ENCODE assay signal across 21 mouse cellular contexts in genomic region chr4:27117978-27118377, GRCm38 (mm10).
DNase-seq lines count a peak whose midpoint lies in the region; ATAC-seq and TF ChIP-seq lines count a peak whose summit lies in the region.
"Had no signal": no experiment of that assay in that cellular context is flagged by ENCODE, and none has a peak within 500 bp of the region (broad histone marks: within the 10 kb centered on the region; RNA-seq: fewer than 3 reads in every experiment).

No protein-coding gene starts in this region.

- no peak overlapping the region for H3K27ac ChIP-seq in forebrain, embryonic 16.5 days (ENCODE audit: low read length)
- no peak overlapping the region for H3K27ac ChIP-seq in forebrain, embryonic 15.5 days (replicated peaks)
- no peak overlapping the region for H3K27ac ChIP-seq in kidney, postnatal 0 days
- H3K27ac ChIP-seq: embryonic facial prominence, embryonic 12.5 days; heart, embryonic 15.5 days; hindbrain, embryonic 14.5 days; stomach, postnatal 0 days had no signal

- peak; percentile 38; the same call in 1 of the 2 replicates for ATAC-seq in forebrain, embryonic 16.5 days
- no peak; the same call in 1 of the 2 replicates for ATAC-seq in forebrain, embryonic 15.5 days (replicated peaks)
- ATAC-seq in kidney, postnatal 0 days (replicated peaks; ENCODE audit: low FRiP score, low read depth) = no peak
- ATAC-seq: CD4-positive, CD25-positive, alpha-beta regulatory T cell, adult 4 months; inflammation-experienced regulatory T-cells, adult 6 months had no signal

- 61% methylated on average over 2 of the region's 2 CpGs for WGBS in forebrain, embryonic 16.5 days
- WGBS in forebrain, embryonic 15.5 days = 66% methylated on average over 2 of the region's 2 CpGs
- WGBS in kidney, postnatal 0 days = 46% methylated on average over 2 of the region's 2 CpGs

- no peaks in the 10 kb centered on the region for H3K9me3 ChIP-seq in forebrain, embryonic 16.5 days (ENCODE audit: control insufficient read depth, low read length)
- no peaks in the 10 kb centered on the region for H3K9me3 ChIP-seq in forebrain, embryonic 15.5 days
- no peaks in the 10 kb centered on the region for H3K9me3 ChIP-seq in kidney, postnatal 0 days (replicated peaks; ENCODE audit: low read length)
- H3K9me3 ChIP-seq: embryonic facial prominence, embryonic 12.5 days; heart, embryonic 15.5 days had no signal

- no peaks in the 10 kb centered on the region for H3K36me3 ChIP-seq in forebrain, embryonic 16.5 days (ENCODE audit: control insufficient read depth, insufficient read depth)
- no peaks in the 10 kb centered on the region for H3K36me3 ChIP-seq in forebrain, embryonic 15.5 days
- H3K36me3 ChIP-seq in kidney, postnatal 0 days (ENCODE audit: insufficient read depth, low read length) = no peaks in the 10 kb centered on the region
- H3K36me3 ChIP-seq: embryonic facial prominence, embryonic 12.5 days; heart, embryonic 15.5 days had no signal

- H3K27me3 ChIP-seq in forebrain, embryonic 16.5 days (replicated peaks; ENCODE audit: control insufficient read depth, insufficient read depth, low read length) = no peaks in the 10 kb centered on the region
- no peaks in the 10 kb centered on the region for H3K27me3 ChIP-seq in forebrain, embryonic 15.5 days
- no peaks in the 10 kb centered on the region for H3K27me3 ChIP-seq in kidney, postnatal 0 days (ENCODE audit: insufficient read depth, low read length)
- H3K27me3 ChIP-seq: embryonic facial prominence, embryonic 12.5 days; heart, embryonic 15.5 days had no signal

- H3K4me2 ChIP-seq in forebrain, embryonic 16.5 days (ENCODE audit: low read length) = no peak overlapping the region
- no peak overlapping the region for H3K4me2 ChIP-seq in forebrain, embryonic 15.5 days (replicated peaks)
- H3K4me2 ChIP-seq in kidney, postnatal 0 days (ENCODE audit: low read length) = no peak overlapping the region
- H3K4me2 ChIP-seq: embryonic facial prominence, embryonic 12.5 days; heart, embryonic 15.5 days; hindbrain, embryonic 14.5 days had no signal

- 0 out of 2 replicates have a peak, but pooled peaks cover 2% of the 10 kb centered on the region for H3K4me1 ChIP-seq in forebrain, embryonic 16.5 days (replicated peaks; ENCODE audit: control insufficient read depth, insufficient read depth, low read length)
- no peaks in the 10 kb centered on the region for H3K4me1 ChIP-seq in forebrain, embryonic 15.5 days
- H3K4me1 ChIP-seq in kidney, postnatal 0 days (replicated peaks; ENCODE audit: insufficient read depth, low read length) = no peaks in the 10 kb centered on the region
- H3K4me1 ChIP-seq: embryonic facial prominence, embryonic 12.5 days; heart, embryonic 15.5 days had no signal

- no peak overlapping the region for H3K9ac ChIP-seq in forebrain, embryonic 16.5 days (replicated peaks; ENCODE audit: low read depth, low read length)
- H3K9ac ChIP-seq in forebrain, embryonic 15.5 days (replicated peaks) = no peak overlapping the region
- no peak overlapping the region for H3K9ac ChIP-seq in kidney, postnatal 0 days (ENCODE audit: low read depth, low read length)
- H3K9ac ChIP-seq: embryonic facial prominence, embryonic 12.5 days; heart, embryonic 15.5 days; hindbrain, embryonic 14.5 days had no signal

- H3K4me3 ChIP-seq in forebrain, embryonic 16.5 days (replicated peaks; ENCODE audit: low read length) = no peak overlapping the region
- no peak overlapping the region for H3K4me3 ChIP-seq in forebrain, embryonic 15.5 days
- H3K4me3 ChIP-seq in kidney, postnatal 0 days (replicated peaks; ENCODE audit: low read depth, low read length) = no peak overlapping the region
- H3K4me3 ChIP-seq: embryonic facial prominence, embryonic 12.5 days; heart, embryonic 15.5 days had no signal

- no peak for TF ChIP-seq CTCF in kidney, postnatal 0 days (IDR thresholded peaks at IDR 0.05; ENCODE audit: low read depth)

- DNase-seq in kidney, postnatal 0 days (ENCODE audit: low spot score) = peak; percentile 25
- no peak for DNase-seq in kidney, postnatal 4 days
- DNase-seq in right cerebral cortex, adult 2 months (ENCODE audit: low spot score in 2 of 2) = peak; percentile 11 to 15
- no peak for DNase-seq in right cerebral cortex, postnatal 25 days
- no peak for DNase-seq in adrenal gland, adult (ENCODE audit: inconsistent age in 2 of 2, low spot score in 1 of 2)
- DNase-seq: adrenal gland, postnatal 36 days; cerebellum, adult 18-20 months; cerebellum, postnatal 14 days; gastrocnemius, postnatal 36 days; heart, postnatal 36 days; kidney, adult 18-20 months; lung, postnatal 4 days; midbrain, embryonic 14.5 days had no signal

Comparison
In these comparisons a context has a peak if more than half of its experiments do, and no peak if none do; other contexts are left out.
1. DNase-seq: peak in kidney, postnatal 0 days (single experiment) and right cerebral cortex, adult 2 months (2 of 2); none in kidney, postnatal 4 days (0 of 2), right cerebral cortex, postnatal 25 days (single experiment) and adrenal gland, adult (0 of 2).